Mouse (Mus musculus) monocyte, adult 5-6 weeks (primary cell): ENCODE results near the gene Mllt10. TPM values are rescaled to one million over a fixed set of nuclear protein-coding genes. Genes with fewer than 3 reads are reported as not detected.
A peak's percentile ranks its signal among the peaks of the same experiment; 100 is the strongest.
"Not testable (repeated sequence)": the region's sequence is repeated elsewhere in the genome, so short reads cannot be mapped to it uniquely, and the experiment has no call there.

Experiments used
- ATAC-seq: fragments of 153-309, 156-312 bp; replicated peaks from 2 replicates; pipeline ENCODE4 v1.8.0; 2017; ENCODE audit warnings: mild to moderate bottlenecking; ENCODE audit not compliant: low TSS enrichment, insufficient number of reproducible peaks, severe bottlenecking, poor library complexity, low FRiP score
- total RNA-seq: library from RNA; stranded (forward); fragments of 200-1000, 200-491, 200-594 nt; gene quantifications from 3 replicates; pipeline ENCODE4 v1.2.3, GENCODE M21; 2017

Gene Mllt10
- total RNA-seq, 1 experiment from 2014 or later: 67.5 TPM

DNA sequence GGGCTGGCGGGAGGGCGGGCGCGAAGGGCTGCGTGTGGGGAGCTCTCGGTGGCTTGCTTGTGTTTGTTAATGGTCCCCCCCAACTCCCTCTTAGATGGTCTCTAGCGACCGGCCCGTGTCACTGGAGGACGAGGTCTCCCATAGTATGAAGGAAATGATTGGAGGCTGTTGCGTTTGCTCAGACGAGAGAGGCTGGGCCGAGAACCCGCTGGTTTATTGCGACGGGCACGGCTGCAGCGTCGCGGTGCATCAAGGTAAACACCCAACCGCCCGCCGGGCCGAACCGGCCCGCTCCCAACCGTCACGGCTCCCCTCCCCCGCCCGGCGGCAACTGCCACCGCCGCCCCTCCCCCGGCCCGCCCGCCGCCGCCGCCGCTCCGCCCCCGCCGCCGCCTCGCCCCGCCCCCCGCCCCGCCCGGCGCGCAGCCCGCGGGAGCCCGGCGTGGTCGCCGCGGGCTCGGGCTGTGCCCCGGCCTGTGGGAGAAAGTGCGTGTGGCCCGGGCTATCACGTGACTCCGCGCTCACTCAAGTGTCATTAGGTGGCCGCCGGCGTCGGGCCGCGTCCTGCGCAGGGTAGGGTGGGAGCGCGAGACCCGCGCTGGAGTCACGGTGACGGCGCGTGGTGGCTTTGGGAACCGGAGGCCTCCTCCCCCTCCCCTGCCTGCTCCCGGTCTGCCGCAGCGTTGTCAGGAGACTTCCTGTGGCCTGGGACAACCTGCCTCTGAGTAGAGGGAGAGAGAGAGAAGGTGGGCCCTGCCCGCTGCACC lies 10.1 kb downstream of the Mllt10 start:
- peak; percentile 54 for ATAC-seq

DNA sequence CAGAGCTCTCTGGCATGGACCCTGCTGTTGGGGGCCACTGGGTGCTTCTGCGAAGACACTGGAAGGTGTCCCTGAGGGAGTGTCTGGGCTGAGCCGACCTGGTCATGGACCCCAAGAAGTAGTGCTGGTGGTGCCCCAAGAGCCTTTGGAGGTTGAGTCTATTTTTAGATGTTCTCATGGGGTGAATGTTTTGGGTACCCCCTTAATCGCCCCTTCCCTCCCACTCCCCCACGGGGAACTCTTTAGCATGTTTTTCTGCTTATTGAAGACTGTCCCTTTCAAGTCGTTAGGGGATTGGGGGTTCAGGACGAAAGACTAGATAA lies 10.6 kb downstream of the Mllt10 start:
- ATAC-seq: no peak; the same call in 1 of the 2 replicates

DNA sequence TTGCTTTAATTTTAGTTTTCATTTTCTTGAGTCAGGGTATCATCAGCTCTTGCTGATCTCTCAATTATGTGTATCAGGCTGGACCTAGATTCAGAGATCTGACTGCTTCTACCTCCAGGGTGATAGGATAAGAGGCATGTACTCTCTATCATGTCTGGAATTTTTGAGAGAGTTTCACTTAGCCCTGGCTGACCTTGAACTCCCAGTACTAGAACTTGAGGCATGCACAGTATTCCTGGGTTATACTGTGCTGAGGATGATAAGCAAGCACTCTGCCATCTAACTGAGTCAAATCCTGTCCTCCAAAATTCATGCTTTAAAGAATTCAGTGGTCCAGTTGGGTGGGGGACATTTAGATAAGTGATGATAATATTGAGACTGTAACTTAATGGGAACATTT lies 11.4 kb downstream of the Mllt10 start:
- no peak for ATAC-seq

GRCm38 (mm10) chr2:18068071-18068796 lies 13.2 kb downstream of the Mllt10 start:
- ATAC-seq: no peak

GRCm38 (mm10) chr2:18071947-18072346 lies 16.9 kb downstream of the Mllt10 start:
- ATAC-seq: no peak

DNA sequence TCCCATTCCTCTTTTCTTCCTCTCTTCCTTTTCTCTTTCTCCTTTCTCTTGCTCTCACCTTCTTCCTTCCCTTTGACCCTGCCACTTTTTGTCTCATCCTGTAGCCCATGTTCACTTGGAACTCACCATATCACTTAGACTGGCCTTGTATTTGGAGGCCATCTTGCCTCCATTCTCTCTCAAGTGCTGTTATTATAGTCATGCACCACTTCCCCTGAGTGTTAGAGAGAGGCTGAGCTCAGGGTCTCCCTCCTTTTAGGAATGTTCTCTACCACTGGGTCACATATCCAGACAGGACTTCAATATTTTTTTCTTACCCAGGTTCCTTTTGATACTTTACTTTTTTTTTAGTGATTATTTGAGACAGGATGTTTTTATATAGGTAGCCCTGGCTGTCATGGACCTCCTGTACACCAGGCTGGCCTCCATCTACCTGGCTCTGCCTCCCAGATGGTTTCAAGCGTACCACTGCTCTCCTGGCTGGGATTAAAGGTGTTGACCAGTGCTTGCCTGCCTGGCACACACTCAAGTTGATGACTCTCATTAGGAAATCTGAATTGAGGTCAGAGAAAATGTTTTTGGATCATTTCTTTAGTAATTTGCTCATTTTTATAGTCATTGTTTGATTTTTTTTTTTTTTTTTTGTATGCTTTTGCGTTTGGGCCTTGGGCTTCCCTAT lies 25.3 kb downstream of the Mllt10 start:
- ATAC-seq: no peak

DNA sequence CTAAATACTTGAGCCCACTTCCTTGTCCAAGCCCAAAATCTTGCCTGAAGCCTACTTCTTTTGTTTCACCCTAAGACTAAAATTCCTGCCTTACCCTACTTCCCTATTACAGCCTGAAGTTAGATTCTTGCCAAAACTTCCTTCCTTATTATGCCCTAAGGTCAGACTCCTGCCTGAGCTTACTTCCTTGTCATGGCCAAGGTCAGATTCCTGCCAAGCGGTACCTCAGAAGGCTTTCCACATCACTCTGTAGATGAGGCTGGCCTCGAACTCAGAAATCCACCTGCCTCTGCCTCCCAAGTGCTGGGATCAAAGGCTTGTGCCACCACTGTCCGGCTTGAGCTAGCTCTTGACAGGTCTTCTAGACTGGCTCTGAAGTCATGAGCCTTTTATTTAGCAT lies 32.7 kb downstream of the Mllt10 start:
- ATAC-seq: not testable (repeated sequence)

GRCm38 (mm10) chr2:18093858-18094257 lies 38.8 kb downstream of the Mllt10 start:
- ATAC-seq: no peak

DNA sequence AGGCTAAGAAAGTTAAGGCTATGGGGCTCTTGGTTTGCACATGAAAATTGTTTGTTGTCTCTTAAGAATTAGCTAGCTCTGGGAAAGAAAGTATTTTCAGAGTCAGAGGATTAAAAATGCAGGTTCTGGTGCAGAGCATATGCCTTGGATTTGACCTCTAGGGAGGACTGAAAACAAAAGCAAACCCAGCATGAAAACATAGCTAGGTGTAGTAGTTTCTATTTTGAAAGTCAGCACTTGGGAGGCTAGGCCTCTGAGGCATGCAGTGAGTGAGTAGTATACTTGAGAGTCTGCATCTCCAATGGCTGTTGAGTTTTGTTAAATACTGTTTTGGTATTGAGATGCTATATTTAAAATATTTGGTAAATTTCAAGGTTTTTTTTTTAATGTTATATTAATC lies 39.3 kb downstream of the Mllt10 start:
- ATAC-seq: no peak

DNA sequence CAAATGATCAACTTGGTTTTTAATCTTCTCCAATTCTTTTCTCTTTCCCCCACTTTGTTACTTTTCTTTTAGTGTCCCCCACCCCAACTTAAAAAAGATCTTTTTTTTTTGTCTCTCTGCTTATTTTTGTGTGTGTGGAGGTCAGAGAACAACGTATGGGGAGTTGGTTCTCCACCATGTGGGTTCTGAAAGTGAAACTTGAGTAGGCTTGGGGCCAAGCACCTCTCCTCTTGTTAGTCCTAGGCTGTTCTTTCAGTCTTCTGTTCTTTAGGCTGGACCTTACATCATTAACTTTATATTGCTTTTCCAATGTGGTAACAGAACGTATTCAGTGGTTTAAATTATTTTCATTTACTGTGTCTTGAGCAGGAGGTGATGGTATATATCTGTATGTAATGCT lies 40.8 kb downstream of the Mllt10 start:
- no peak for ATAC-seq

DNA sequence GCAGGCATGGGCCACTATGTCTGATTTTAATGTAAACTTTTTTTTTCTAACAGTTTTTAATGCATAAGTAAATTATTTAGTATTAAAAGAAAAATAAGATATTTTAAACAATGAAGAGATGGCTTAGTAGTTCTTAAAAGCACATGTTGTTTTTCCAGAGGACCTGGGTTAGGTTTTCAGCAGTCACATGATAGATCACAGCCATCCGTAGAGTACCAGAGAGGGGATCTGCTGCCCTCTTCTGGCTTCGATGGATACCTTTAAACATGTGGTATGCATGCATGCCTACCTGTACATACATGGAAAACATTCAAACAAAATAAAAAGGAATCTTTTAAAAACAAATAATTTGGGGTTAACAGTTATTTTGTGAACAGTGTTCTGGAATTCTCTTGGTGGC lies 45.9 kb downstream of the Mllt10 start:
- no peak for ATAC-seq

DNA sequence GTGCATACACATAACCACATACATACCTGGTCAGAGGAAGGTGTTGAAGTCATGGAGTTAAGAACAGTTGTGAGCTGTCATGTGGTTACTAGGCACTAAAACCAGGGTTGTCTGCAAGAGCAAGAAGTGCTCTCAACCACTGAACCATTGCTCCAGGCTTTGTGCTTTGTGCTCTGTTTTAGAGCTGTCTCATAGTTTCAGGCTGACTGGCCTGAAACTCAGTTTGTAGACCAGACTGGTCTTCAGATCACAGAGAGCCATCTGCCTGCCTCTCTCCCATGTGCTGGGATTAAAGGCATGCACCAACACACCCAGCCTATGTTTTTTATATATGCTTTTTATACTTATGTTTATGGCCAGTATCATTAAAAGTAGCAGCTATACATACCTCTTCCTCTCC lies 52.5 kb downstream of the Mllt10 start:
- ATAC-seq: no peak

DNA sequence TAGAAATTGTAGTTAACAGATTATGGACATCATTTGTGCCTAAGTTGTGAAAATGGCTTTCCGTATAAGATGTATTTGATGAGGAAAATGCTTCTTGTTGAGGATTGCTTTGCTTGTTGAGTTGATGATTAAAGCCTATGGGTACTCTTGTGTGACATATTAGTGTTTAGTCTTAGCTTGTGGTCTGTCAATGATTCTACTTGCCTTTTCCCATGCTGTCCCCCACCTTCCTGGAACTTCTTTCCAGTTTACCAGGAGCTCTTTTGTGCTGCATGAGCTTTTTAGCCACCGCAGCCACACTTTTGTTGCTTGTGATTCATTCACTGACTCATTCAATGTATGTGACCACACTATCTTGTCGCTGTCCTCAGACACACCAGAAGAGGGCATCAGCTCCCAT lies 53.2 kb downstream of the Mllt10 start:
- no peak for ATAC-seq

GRCm38 (mm10) chr2:18111411-18111810 lies 56.4 kb downstream of the Mllt10 start:
- ATAC-seq: no peak

- no peak for ATAC-seq
Measured at GRCm38 (mm10) chr2:18116432-18116831, 61.4 kb downstream of the Mllt10 start.

DNA sequence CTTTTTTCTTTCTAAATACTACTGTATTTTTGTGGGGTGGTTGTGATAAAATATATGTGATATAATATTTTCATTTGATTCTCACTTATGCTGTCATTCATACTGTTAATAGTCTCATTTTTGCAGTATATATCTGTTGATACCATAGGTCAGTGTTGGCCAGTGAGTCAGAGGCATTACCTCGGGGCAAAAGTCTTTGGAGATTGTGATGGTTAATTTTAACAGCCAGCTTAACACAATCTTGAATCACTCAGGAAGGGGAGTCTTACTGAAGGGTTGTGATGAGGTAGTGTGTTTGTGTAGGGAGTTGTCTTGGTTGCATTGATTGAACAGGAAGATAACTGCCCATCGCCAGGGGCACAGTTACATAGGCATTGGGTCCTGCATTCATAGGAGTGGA lies 83.1 kb downstream of the Mllt10 start:
- no peak for ATAC-seq

DNA sequence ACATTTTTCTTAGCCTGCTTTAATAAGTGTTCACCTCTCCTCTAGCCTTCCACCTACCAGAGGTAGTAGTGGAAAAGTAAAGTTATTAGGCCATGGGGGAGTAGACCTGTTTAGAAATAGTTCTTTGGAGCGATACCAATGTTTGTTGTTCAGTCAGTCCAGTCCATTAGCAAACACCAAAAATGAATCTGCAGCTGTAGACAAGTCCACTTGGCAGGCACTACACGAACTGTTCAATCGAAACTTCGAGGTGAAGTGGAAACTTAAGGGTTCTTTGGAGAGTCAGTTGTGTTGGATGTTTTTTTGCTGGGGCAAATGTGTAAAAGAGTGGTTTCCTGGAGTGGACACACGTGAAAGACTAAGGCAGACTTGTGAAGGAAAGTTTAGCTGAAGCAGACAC lies 84.6 kb downstream of the Mllt10 start:
- no peak for ATAC-seq

GRCm38 (mm10) chr2:18156131-18156530 lies 101.1 kb downstream of the Mllt10 start:
- ATAC-seq: no peak

DNA sequence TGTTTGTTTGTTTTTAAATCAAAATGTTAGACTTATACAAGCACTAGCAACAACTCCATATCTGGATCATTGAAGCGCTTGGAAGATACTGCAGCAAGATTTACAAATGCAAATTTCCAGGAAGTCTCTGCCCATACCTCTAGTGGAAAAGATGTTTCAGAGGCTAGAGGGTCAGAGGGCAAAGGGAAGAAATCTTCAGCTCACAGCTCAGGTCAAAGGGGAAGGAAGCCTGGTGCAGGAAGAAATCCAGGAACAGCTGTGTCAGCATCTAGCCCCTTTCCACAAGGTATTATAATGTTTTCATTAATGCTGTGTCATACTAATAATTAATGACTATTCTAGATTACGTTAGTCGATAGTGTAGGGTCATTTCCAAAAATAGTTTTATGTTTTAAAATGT lies 104.4 kb downstream of the Mllt10 start:
- ATAC-seq: no peak

DNA sequence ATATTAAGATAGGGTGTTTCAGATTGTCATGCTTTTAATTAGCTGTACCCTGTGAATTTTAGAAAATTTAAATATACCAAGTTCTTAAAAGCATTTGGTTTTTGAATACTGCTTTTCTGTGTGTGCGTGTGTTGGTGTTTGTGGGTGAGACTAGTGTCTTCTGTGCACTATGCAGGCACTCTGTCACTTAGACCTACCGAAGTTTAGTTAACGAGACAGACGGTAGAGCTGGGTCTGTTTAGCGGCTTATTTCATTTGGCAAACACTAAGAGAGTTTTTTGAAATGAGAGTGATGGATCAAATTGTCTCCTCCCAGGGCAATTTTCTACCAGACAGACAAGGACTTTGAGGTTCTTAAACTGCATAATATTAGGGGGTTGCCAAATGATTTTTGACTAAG lies 106.0 kb downstream of the Mllt10 start:
- no peak for ATAC-seq
